Mouse (Mus musculus) C2C12 (cell line): ENCODE data around the gene Atp5d. TPM values are rescaled to one million over a fixed set of nuclear protein-coding genes. Genes with fewer than 3 reads are reported as not detected.
A peak's percentile ranks its signal among the peaks of the same experiment; 100 is the strongest.
"Not testable (repeated sequence)": the region's sequence is repeated elsewhere in the genome, so short reads cannot be mapped to it uniquely, and the experiment has no call there.

ENCODE experiments used
- H3K27me3 ChIP-seq: one replicate; pipeline ENCODE4 v1.6.1; 2011; ENCODE audit not compliant: control insufficient read depth, insufficient read depth, insufficient read length
- H3K36me3 ChIP-seq: one replicate; pipeline ENCODE4 v1.6.1; 2011; ENCODE audit not compliant: control insufficient read depth, insufficient read depth
- H3K4me3 ChIP-seq: one replicate; pipeline ENCODE4 v1.5.1; 2011; ENCODE audit warnings: mild to moderate bottlenecking, control low read depth; ENCODE audit not compliant: poor library complexity, insufficient read depth, severe bottlenecking
- H3K79me2 ChIP-seq: one replicate; pipeline ENCODE4 v1.6.1; 2011; ENCODE audit not compliant: control insufficient read depth, insufficient read depth
- H3K79me3 ChIP-seq: one replicate; pipeline ENCODE4 v1.6.1; 2011; ENCODE audit warnings: low read depth, control low read depth
- H3ac ChIP-seq: one replicate; pipeline ENCODE3; 2011; ENCODE audit warnings: low read depth; ENCODE audit not compliant: control insufficient read depth, insufficient read length
- CEBPB ChIP-seq: IDR thresholded peaks from one replicate; pipeline ENCODE4 v1.6.1; 2011; ENCODE audit warnings: low read depth, mild to moderate bottlenecking, control low read depth, moderate library complexity
- CTCF ChIP-seq: IDR thresholded peaks from one replicate; pipeline ENCODE4 v1.5.1; 2011; ENCODE audit not compliant: control insufficient read depth, insufficient read depth, insufficient read length
- FOSL1 ChIP-seq: IDR thresholded peaks from one replicate; pipeline ENCODE4 v1.8.0; 2011; ENCODE audit warnings: mild to moderate bottlenecking, low read length; ENCODE audit not compliant: poor library complexity, insufficient read depth, severe bottlenecking
- MAX ChIP-seq: IDR thresholded peaks from one replicate; pipeline ENCODE4 v1.6.1; 2011; ENCODE audit warnings: mild to moderate bottlenecking, control low read depth
- MYOD1 ChIP-seq: IDR thresholded peaks from one replicate; pipeline ENCODE4 v1.6.1; 2011; ENCODE audit warnings: low read depth; ENCODE audit not compliant: control insufficient read depth, insufficient read length
- MYOG ChIP-seq: IDR thresholded peaks from one replicate; pipeline ENCODE4 v1.6.1; 2011; ENCODE audit not compliant: control insufficient read depth, insufficient read length; ENCODE audit errors: extremely low read depth
- USF1 ChIP-seq: IDR thresholded peaks from one replicate; pipeline ENCODE4 v1.6.1; 2011; ENCODE audit warnings: low read depth, mild to moderate bottlenecking, control low read depth, moderate library complexity
- polyA plus RNA-seq: library from polyadenylated mRNA; unstranded; fragments of >200 nt; fragmentation: generic; extraction: Trizol; gene quantifications from one replicate; pipeline ENCODE4 v1.2.1, GENCODE M21; 2012; ENCODE audit warnings: missing spikeins

The Atp5d gene
- polyA plus RNA-seq, 1 experiment, result 720 TPM

DNA sequence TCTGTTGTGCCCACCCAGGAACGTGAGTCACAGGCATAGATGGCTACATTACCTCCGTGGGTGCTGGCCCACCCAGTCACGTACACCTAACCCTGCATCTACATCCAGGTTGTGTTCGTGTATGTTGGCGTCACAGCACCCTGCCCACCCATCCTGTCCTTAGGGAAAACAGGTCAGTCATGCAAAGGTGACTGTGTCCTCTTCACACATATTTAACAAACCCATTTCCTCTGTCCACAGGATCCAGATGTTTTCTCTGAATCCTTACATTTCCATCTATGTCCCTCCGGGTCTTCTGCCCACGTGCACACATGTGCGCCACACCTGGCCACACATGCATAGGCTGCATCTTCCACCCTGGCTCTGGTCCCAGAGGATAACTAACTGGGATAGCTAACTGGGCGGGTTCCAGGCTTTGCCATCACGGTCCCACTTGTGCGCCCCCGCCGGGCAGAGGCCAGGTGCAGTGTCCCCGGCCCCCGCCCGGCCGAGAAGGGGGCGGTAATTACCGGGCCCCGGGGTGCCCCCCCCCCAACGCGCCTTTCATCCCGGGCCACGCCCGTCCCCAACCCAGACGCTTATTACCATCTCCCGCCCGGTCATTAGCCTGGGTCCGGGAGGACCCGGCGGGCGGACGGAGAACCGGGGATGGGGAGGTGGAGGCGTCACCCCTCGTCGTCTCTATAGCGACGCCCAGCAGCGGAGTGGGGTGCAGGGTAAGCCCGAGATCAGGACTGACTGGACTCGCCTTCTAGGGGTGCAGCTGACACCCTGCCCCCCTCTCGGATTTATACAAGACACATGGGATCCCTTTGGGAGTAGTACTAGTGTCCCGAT is 25.9 kb downstream of the Atp5d start:
- H3K79me3 ChIP-seq, result peaks cover 6% of the 10 kb centered on the region
- TF ChIP-seq CTCF (no peak), MAX (peak; percentile 84)
- H3K27me3 ChIP-seq, result no peaks in the 10 kb centered on the region
- peaks cover 3% of the 10 kb centered on the region for H3K36me3 ChIP-seq
- peak overlapping the region; percentile 53 for H3ac ChIP-seq
- peak overlapping the region; percentile 23 for H3K4me3 ChIP-seq
- peaks cover 10% of the 10 kb centered on the region for H3K79me2 ChIP-seq

GRCm38 (mm10) chr10:80164998-80165344 is 26.5 kb downstream of the Atp5d start:
- no peak for TF ChIP-seq USF1
- no peak for TF ChIP-seq MYOG
- no peak for TF ChIP-seq FOSL1
- TF ChIP-seq CEBPB, result no peak
- peak; percentile 94 for TF ChIP-seq MAX
- peak; percentile 70 for TF ChIP-seq MYOD1
- TF ChIP-seq CTCF, result peak; percentile 99
- Histone ChIP-seq H3K79me3 (peaks cover 11% of the 10 kb centered on the region), H3K36me3 (peaks cover 9% of the 10 kb centered on the region), H3K4me3 (peak overlapping the region; percentile 23), H3ac (peak overlapping the region; percentile 53), H3K79me2 (peaks cover 16% of the 10 kb centered on the region), H3K27me3 (no peaks in the 10 kb centered on the region)

DNA sequence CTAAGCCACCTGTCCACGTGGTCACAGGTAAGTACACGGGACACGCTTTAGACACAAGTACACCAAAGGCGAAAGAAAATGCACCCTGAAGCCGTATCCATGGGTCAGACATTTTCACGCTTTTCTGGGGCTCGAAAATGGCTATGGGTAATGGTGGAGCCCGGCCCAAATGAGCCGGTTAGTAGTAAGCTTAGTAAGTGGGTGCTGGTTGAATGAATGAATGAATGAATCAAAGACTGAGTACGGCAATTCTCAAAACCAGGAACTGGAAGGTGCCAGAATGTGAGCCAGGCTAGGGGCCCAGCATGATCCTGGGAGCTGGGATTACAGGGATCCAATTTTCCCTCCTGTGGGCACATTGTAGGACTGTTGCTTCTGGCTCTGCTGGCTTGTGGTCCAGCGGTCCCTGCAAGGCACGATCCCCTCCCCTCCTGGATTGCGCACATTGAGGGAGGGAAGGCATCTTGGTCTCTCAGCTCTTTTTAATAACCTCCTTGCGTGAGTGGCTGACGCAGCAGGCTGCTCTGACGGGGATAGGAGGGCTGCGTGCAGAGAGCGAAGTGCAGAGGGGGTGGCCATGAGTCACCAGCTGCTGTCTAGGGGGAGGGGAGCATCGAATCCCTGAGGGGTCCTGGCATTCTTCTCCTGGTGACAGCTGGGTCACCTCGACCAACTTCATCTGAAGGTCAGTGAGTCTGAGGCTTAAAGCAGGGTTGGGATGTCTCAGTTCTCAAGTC is 27.1 kb downstream of the Atp5d start, which contains the start of gene Cirbp:
TSS of gene Cirbp (plus strand) at position 594 of the 737 bp plus-strand sequence.
- H3K79me2 ChIP-seq, result peaks cover 22% of the 10 kb centered on the region
- H3K27me3 ChIP-seq, result no peaks in the 10 kb centered on the region
- TF ChIP-seq FOSL1 (peak; percentile 65), CTCF (no peak), MYOD1 (peak; percentile 80), USF1 (no peak), MYOG (no peak), MAX (no peak), CEBPB (peak; percentile 2)
- peak within 1 kb of the TSS; percentile 23 for H3K4me3 ChIP-seq
- H3K36me3 ChIP-seq, result peaks cover 13% of the 10 kb centered on the region
- peak within 1 kb of the TSS; percentile 53 for H3ac ChIP-seq
- H3K79me3 ChIP-seq, result peaks cover 13% of the 10 kb centered on the region

DNA sequence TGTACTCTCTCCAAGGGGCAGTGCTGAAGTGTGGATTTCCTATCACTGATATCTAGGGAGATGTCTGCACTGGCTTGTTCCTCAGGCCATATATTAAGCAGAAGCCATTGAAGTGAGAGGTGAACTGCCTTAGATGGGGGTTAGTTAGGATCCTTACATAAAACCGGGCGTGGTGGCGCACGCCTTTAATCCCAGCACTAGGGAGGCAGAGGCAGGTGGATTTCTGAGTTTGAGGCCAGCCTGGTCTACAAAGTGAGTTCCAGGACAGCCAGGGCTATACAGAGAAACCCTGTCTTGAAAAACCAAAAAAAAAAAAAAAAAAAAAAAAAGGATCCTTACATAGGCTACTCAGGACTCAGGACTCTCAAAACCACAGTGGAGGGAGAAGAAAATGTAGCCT is 27.7 kb downstream of the Atp5d start:
- not testable (repeated sequence) for H3K4me3 ChIP-seq
- peaks cover 19% of the 10 kb centered on the region for H3K36me3 ChIP-seq

DNA sequence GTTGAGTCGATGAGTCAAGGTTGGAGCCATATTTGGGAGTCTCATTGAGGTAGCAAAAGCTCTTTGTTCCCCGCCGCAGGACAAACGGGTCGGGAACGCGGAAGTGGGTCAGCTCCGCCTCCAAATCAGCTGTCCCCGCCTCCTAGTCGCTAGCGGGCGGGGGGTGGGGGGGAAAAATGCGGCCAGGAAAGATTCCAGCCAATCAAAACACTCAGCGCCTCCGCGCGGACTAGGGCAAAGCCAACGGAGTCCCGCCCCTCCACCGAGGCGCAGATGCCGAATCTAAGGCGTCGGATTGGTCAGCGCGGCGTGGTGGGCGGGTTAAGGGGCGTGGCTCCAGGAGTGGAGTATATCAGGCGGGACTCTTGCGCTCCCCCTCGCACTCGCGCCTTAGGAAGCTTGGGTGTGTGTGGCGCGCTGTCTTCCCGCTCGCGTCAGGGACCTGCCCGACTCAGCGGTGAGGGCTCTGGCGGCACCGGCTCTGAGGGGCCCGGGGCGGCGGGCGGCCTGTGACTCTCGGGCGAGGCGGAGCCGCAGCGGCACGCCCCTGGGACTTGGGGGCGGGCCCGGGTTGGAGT is 29.1 kb downstream of the Atp5d start:
- Histone ChIP-seq H3ac (peak overlapping the region; percentile 50), H3K36me3 (peaks cover 31% of the 10 kb centered on the region), H3K4me3 (peak overlapping the region; percentile 72), H3K79me3 (peaks cover 13% of the 10 kb centered on the region), H3K27me3 (no peaks in the 10 kb centered on the region), H3K79me2 (peaks cover 25% of the 10 kb centered on the region)
- TF ChIP-seq USF1, result peak; percentile 3
- no peak for TF ChIP-seq CTCF
- TF ChIP-seq MAX, result peak; percentile 44

More for the DNA sequence above, 27.7 kb downstream of the Atp5d start:
- not testable (repeated sequence) for H3K27me3 ChIP-seq, H3ac ChIP-seq
- Histone ChIP-seq H3K79me2 (peaks cover 25% of the 10 kb centered on the region), H3K79me3 (peaks cover 13% of the 10 kb centered on the region)

- TF ChIP-seq MAX, result peak; percentile 80
- no peak for TF ChIP-seq CEBPB
- H3K4me3 ChIP-seq, result peak overlapping the region; percentile 72
- H3K79me2 ChIP-seq, result peaks cover 25% of the 10 kb centered on the region
Observed at GRCm38 (mm10) chr10:80168038-80168661, 29.7 kb downstream of the Atp5d start.

More at GRCm38 (mm10) chr10:80168038-80168661, 29.7 kb downstream of the Atp5d start:
- Histone ChIP-seq H3K79me3 (peaks cover 13% of the 10 kb centered on the region), H3K36me3 (peaks cover 31% of the 10 kb centered on the region), H3ac (peak overlapping the region; percentile 50), H3K27me3 (no peaks in the 10 kb centered on the region)
